Mouse (Mus musculus): ENCODE measurements around the gene Pnkp. TPM values are rescaled to one million over a fixed set of nuclear protein-coding genes. Genes with fewer than 3 reads are reported as not detected.

Gene Pnkp
- polyA plus RNA-seq, 1 experiment from 2014 or later, result 63.4 TPM

GRCm38 (mm10) chr7:44900632-44901031 lies 43.7 kb downstream of the Pnkp start:
- no peak for DNase-seq (ENCODE audit: low spot score)

GRCm38 (mm10) chr7:44901230-44901722 lies 44.3 kb downstream of the Pnkp start:
- peak; percentile 84 for DNase-seq (ENCODE audit: low spot score)

GRCm38 (mm10) chr7:44905430-44905829 lies 48.5 kb downstream of the Pnkp start:
- DNase-seq (ENCODE audit: low spot score), result no peak

- DNase-seq (ENCODE audit: low spot score), result no peak
These were observed 52.0 kb downstream of the Pnkp start for GRCm38 (mm10) chr7:44908706-44909476.

MicroRNAs within 50 kb of the gene (microRNA counts, 519-probe panel; counts per million panel counts)
- microRNA mmu-miR-707, result 473 counts per million, percentile 71 among the panel's probes with 10 or more counts

Small RNA genes lying within 50 kb of the gene (microRNA-seq; reads per million reads assigned to microRNA genes)
- not detected for gene Mir707 (ENCODE audit: borderline number of aligned reads)

Other genes with a start within 250 kb of the Pnkp start
- gene Myh14, start 186.3 kb upstream of the Pnkp start, polyA plus RNA-seq (2015; fragmentation: Nextera tagmentation; extraction: Ambion mirVana), result 0.66 and 1.0 TPM in 2 replicates
- not detected in 2 replicates for gene Izumo2, start 148.4 kb upstream of the Pnkp start, polyA plus RNA-seq (2015; fragmentation: Nextera tagmentation; extraction: Ambion mirVana)
- gene Vrk3, start 108.7 kb upstream of the Pnkp start, polyA plus RNA-seq (2015; fragmentation: Nextera tagmentation; extraction: Ambion mirVana), result 63.7 and 66.8 TPM in 2 replicates
- gene Zfp473, start 106.1 kb upstream of the Pnkp start, polyA plus RNA-seq (2015; fragmentation: Nextera tagmentation; extraction: Ambion mirVana), result 0.82 and 1.7 TPM in 2 replicates
- 88.1 and 109 TPM in 2 replicates for gene Nup62, start 41.1 kb upstream of the Pnkp start, polyA plus RNA-seq (2015; fragmentation: Nextera tagmentation; extraction: Ambion mirVana)
- 23.6 and 28.0 TPM in 2 replicates for gene Il4i1, start 40.8 kb upstream of the Pnkp start, polyA plus RNA-seq (2015; fragmentation: Nextera tagmentation; extraction: Ambion mirVana)
- gene Atf5, start 40.5 kb upstream of the Pnkp start, polyA plus RNA-seq (2015; fragmentation: Nextera tagmentation; extraction: Ambion mirVana), result 3.4 and 3.7 TPM in 2 replicates
- 47.3 and 49.2 TPM in 2 replicates for gene Akt1s1, start 8.1 kb upstream of the Pnkp start, polyA plus RNA-seq (2015; fragmentation: Nextera tagmentation; extraction: Ambion mirVana)
- gene Tbc1d17, start 8.1 kb upstream of the Pnkp start, polyA plus RNA-seq (2015; fragmentation: Nextera tagmentation; extraction: Ambion mirVana), result 56.5 and 60.3 TPM in 2 replicates
- 147 and 158 TPM in 2 replicates for gene Ptov1, start 12.6 kb downstream of the Pnkp start, polyA plus RNA-seq (2015; fragmentation: Nextera tagmentation; extraction: Ambion mirVana)
- 59.0 and 60.0 TPM in 2 replicates for gene Med25, start 35.6 kb downstream of the Pnkp start, polyA plus RNA-seq (2015; fragmentation: Nextera tagmentation; extraction: Ambion mirVana)
- 13.2 and 13.8 TPM in 2 replicates for gene Fuz, start 38.9 kb downstream of the Pnkp start, polyA plus RNA-seq (2015; fragmentation: Nextera tagmentation; extraction: Ambion mirVana)
- 34.5 and 37.5 TPM in 2 replicates for gene Ap2a1, start 72.4 kb downstream of the Pnkp start, polyA plus RNA-seq (2015; fragmentation: Nextera tagmentation; extraction: Ambion mirVana)
- gene Tsks, start 86.1 kb downstream of the Pnkp start, polyA plus RNA-seq (2015; fragmentation: Nextera tagmentation; extraction: Ambion mirVana), result 0.23 and 0.25 TPM in 2 replicates
- gene Cpt1c, start 117.7 kb downstream of the Pnkp start, polyA plus RNA-seq (2015; fragmentation: Nextera tagmentation; extraction: Ambion mirVana), result 1.2 and 2.0 TPM in 2 replicates
- gene Prmt1, start 129.4 kb downstream of the Pnkp start, polyA plus RNA-seq (2015; fragmentation: Nextera tagmentation; extraction: Ambion mirVana), result 364 and 365 TPM in 2 replicates
- 138 and 145 TPM in 2 replicates for gene Irf3, start 140.5 kb downstream of the Pnkp start, polyA plus RNA-seq (2015; fragmentation: Nextera tagmentation; extraction: Ambion mirVana)
- 66.6 and 68.8 TPM in 2 replicates for gene Bcl2l12, start 141.6 kb downstream of the Pnkp start, polyA plus RNA-seq (2015; fragmentation: Nextera tagmentation; extraction: Ambion mirVana)
- 19.6 and 20.1 TPM in 2 replicates for gene Scaf1, start 159.2 kb downstream of the Pnkp start, polyA plus RNA-seq (2015; fragmentation: Nextera tagmentation; extraction: Ambion mirVana)
- gene Rras, start 160.8 kb downstream of the Pnkp start, polyA plus RNA-seq (2015; fragmentation: Nextera tagmentation; extraction: Ambion mirVana), result 35.8 and 37.0 TPM in 2 replicates
- 7.6 and 9.0 TPM in 2 replicates for gene Prr12, start 195.7 kb downstream of the Pnkp start, polyA plus RNA-seq (2015; fragmentation: Nextera tagmentation; extraction: Ambion mirVana)
- gene Nosip, start 205.3 kb downstream of the Pnkp start, polyA plus RNA-seq (2015; fragmentation: Nextera tagmentation; extraction: Ambion mirVana), result 84.4 and 86.3 TPM in 2 replicates
- 9.9 and 10.0 TPM in 2 replicates for gene Prrg2, start 205.5 kb downstream of the Pnkp start, polyA plus RNA-seq (2015; fragmentation: Nextera tagmentation; extraction: Ambion mirVana)
- gene Rcn3, start 235.1 kb downstream of the Pnkp start, polyA plus RNA-seq (2015; fragmentation: Nextera tagmentation; extraction: Ambion mirVana), result 41.4 and 41.8 TPM in 2 replicates
- 42.6 and 47.6 TPM in 2 replicates for gene Fcgrt, start 246.7 kb downstream of the Pnkp start, polyA plus RNA-seq (2015; fragmentation: Nextera tagmentation; extraction: Ambion mirVana)